Mouse (Mus musculus): ENCODE measurements around the gene Yeats4. TPM values are rescaled to one million over a fixed set of nuclear protein-coding genes. Genes with fewer than 3 reads are reported as not detected.
"Not testable (repeated sequence)": the region's sequence is repeated elsewhere in the genome, so short reads cannot be mapped to it uniquely, and the experiment has no call there.

The Yeats4 gene
- polyA plus RNA-seq, 1 experiment from 2014 or later: 54.9 TPM

GRCm38 (mm10) chr10:117217246-117217840 lies 7.0 kb downstream of the Yeats4 start:
- ATAC-seq (ENCODE audit: insufficient number of reproducible peaks, low FRiP score, low TSS enrichment, low read depth): no peak
- Histone ChIP-seq H3K4me2 (no peak overlapping the region), H3K27me3 (no peaks in the 10 kb centered on the region), H3K9me3 (no peaks in the 10 kb centered on the region), H3K9ac (no peak overlapping the region), H3K4me1 (0 out of 2 replicates have a peak, but pooled peaks cover under 1% of the 10 kb centered on the region), H3K36me3 (peaks cover 86% of the 10 kb centered on the region), H3K4me3 (no peak overlapping the region), H3K27ac (no peak overlapping the region)
- WGBS: 82% methylated on average over 20 of the region's 20 CpGs

GRCm38 (mm10) chr10:117216793-117217192 lies 7.5 kb downstream of the Yeats4 start:
- peaks cover 85% of the 10 kb centered on the region for H3K36me3 ChIP-seq
- no peak overlapping the region for H3K4me2 ChIP-seq
- no peaks in the 10 kb centered on the region for H3K4me1 ChIP-seq
- 66% methylated on average over 5 of the region's 5 CpGs for WGBS
- H3K9me3 ChIP-seq: no peaks in the 10 kb centered on the region
- no peak overlapping the region for H3K9ac ChIP-seq
- ATAC-seq (ENCODE audit: insufficient number of reproducible peaks, low FRiP score, low TSS enrichment, low read depth): no peak
- no peak overlapping the region for H3K4me3 ChIP-seq
- no peaks in the 10 kb centered on the region for H3K27me3 ChIP-seq
- no peak overlapping the region for H3K27ac ChIP-seq

- WGBS: 93% methylated on average over 9 of the region's 9 CpGs
- H3K27ac ChIP-seq: no peak overlapping the region
- ATAC-seq (ENCODE audit: insufficient number of reproducible peaks, low FRiP score, low TSS enrichment, low read depth): no peak
- H3K27me3 ChIP-seq: no peaks in the 10 kb centered on the region
- H3K9me3 ChIP-seq: no peaks in the 10 kb centered on the region
- no peaks in the 10 kb centered on the region for H3K4me1 ChIP-seq
- no peak overlapping the region for H3K4me2 ChIP-seq
- H3K36me3 ChIP-seq: peaks cover 78% of the 10 kb centered on the region
- no peak overlapping the region for H3K4me3 ChIP-seq
- no peak overlapping the region for H3K9ac ChIP-seq
Measured at GRCm38 (mm10) chr10:117216132-117216495, 8.2 kb downstream of the Yeats4 start.

DNA sequence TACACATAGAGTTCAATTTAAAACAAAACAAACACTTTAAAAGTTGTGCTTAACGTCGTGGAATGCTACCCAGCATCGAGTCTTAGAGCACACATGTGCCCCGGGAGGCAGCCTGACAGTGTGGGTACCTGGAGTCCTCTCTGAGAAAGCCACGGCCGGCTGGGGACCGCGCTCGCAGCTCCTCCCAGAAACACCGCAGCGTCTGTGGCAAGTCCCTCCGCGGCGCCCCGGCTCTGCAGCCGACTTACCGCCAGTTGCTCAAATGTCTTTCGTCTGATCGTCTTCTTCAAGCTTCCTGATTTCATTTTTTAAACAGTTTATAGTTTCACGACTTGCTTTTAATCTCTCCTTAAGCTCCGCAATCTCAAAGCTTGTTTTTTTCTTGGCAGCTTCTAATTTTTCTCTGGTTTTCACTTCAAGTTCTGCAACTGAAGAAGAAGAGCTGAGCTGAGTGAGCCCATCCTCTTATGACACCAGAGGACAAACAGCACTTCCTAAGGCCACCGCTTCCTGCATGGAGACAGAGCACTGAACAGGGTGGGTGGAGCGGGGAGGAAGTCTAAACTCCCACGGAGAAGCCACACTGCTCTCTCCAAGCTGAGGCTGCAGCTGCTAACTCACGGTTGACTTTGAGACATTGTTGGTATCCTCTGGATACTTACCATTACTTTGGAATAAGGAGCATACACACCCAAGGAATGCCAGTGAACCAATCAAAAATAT lies 8.7 kb downstream of the Yeats4 start:
- 93% methylated on average over 25 of the region's 25 CpGs for WGBS
- Histone ChIP-seq H3K4me2 (no peak overlapping the region), H3K4me3 (no peak overlapping the region), H3K9me3 (no peaks in the 10 kb centered on the region), H3K4me1 (no peaks in the 10 kb centered on the region), H3K9ac (no peak overlapping the region), H3K27me3 (no peaks in the 10 kb centered on the region), H3K27ac (no peak overlapping the region), H3K36me3 (peaks cover 73% of the 10 kb centered on the region)
- no peak for ATAC-seq (ENCODE audit: insufficient number of reproducible peaks, low FRiP score, low TSS enrichment, low read depth)

- H3K27ac ChIP-seq: no peak overlapping the region
- H3K4me2 ChIP-seq: no peak overlapping the region
- H3K9me3 ChIP-seq: no peaks in the 10 kb centered on the region
- peaks cover 5% of the 10 kb centered on the region for H3K4me1 ChIP-seq
- H3K27me3 ChIP-seq: no peaks in the 10 kb centered on the region
- H3K9ac ChIP-seq: no peak overlapping the region
- no peak for ATAC-seq (ENCODE audit: insufficient number of reproducible peaks, low FRiP score, low TSS enrichment, low read depth)
- peaks cover 32% of the 10 kb centered on the region for H3K36me3 ChIP-seq
- WGBS: 89% methylated on average over 6 of the region's 6 CpGs
- no peak overlapping the region for H3K4me3 ChIP-seq
Measured at GRCm38 (mm10) chr10:117211023-117211422, 13.3 kb downstream of the Yeats4 start.

- Histone ChIP-seq H3K27ac (no peak overlapping the region), H3K9me3 (no peaks in the 10 kb centered on the region), H3K36me3 (peaks cover 17% of the 10 kb centered on the region), H3K27me3 (no peaks in the 10 kb centered on the region), H3K4me3 (peak overlapping the region; percentile 35), H3K4me1 (peaks cover 5% of the 10 kb centered on the region), H3K9ac (no peak overlapping the region), H3K4me2 (peak overlapping the region; percentile 49)
- no peak for ATAC-seq (ENCODE audit: insufficient number of reproducible peaks, low FRiP score, low TSS enrichment, low read depth)
- 9% methylated on average over 11 of the region's 11 CpGs for WGBS
Measured at GRCm38 (mm10) chr10:117209469-117209938, 14.8 kb downstream of the Yeats4 start.

- not testable (repeated sequence) for H3K9me3 ChIP-seq; H3K4me2 ChIP-seq; H3K9ac ChIP-seq; H3K4me1 ChIP-seq; H3K27ac ChIP-seq; ATAC-seq (ENCODE audit: insufficient number of reproducible peaks, low FRiP score, low TSS enrichment, low read depth); H3K27me3 ChIP-seq; H3K4me3 ChIP-seq
- H3K36me3 ChIP-seq: peaks cover 12% of the 10 kb centered on the region; the same call in 1 of the 2 replicates
- 89% methylated on average over 6 of the region's 6 CpGs for WGBS
Measured at GRCm38 (mm10) chr10:117208787-117209186, 15.5 kb downstream of the Yeats4 start.

GRCm38 (mm10) chr10:117208221-117208620 lies 16.1 kb downstream of the Yeats4 start:
- no peak overlapping the region for H3K9ac ChIP-seq
- 70% methylated on average over 15 of the region's 15 CpGs for WGBS
- H3K4me2 ChIP-seq: no peak overlapping the region
- H3K4me1 ChIP-seq: peaks cover 10% of the 10 kb centered on the region
- ATAC-seq (ENCODE audit: insufficient number of reproducible peaks, low FRiP score, low TSS enrichment, low read depth): no peak
- no peaks in the 10 kb centered on the region for H3K9me3 ChIP-seq
- peaks cover 11% of the 10 kb centered on the region; the same call in 1 of the 2 replicates for H3K36me3 ChIP-seq
- no peak overlapping the region for H3K4me3 ChIP-seq
- no peak overlapping the region for H3K27ac ChIP-seq
- H3K27me3 ChIP-seq: no peaks in the 10 kb centered on the region

GRCm38 (mm10) chr10:117206070-117206469 lies 18.2 kb downstream of the Yeats4 start:
- H3K4me2 ChIP-seq: no peak overlapping the region
- no peaks in the 10 kb centered on the region for H3K27me3 ChIP-seq
- H3K4me1 ChIP-seq: peaks cover 10% of the 10 kb centered on the region
- H3K4me3 ChIP-seq: no peak overlapping the region
- no peak overlapping the region for H3K9ac ChIP-seq
- 93% methylated on average over 3 of the region's 3 CpGs for WGBS
- no peaks in the 10 kb centered on the region for H3K36me3 ChIP-seq
- no peak for ATAC-seq (ENCODE audit: insufficient number of reproducible peaks, low FRiP score, low TSS enrichment, low read depth)
- no peak overlapping the region for H3K27ac ChIP-seq
- H3K9me3 ChIP-seq: no peaks in the 10 kb centered on the region

GRCm38 (mm10) chr10:117203558-117203981 lies 20.7 kb downstream of the Yeats4 start:
- Histone ChIP-seq H3K36me3 (no peaks in the 10 kb centered on the region), H3K27me3 (no peaks in the 10 kb centered on the region), H3K9ac (no peak overlapping the region), H3K9me3 (no peaks in the 10 kb centered on the region), H3K4me2 (no peak overlapping the region), H3K4me1 (peaks cover 10% of the 10 kb centered on the region), H3K27ac (no peak overlapping the region), H3K4me3 (no peak overlapping the region)
- 70% methylated on average over 2 of the region's 2 CpGs for WGBS
- ATAC-seq (ENCODE audit: insufficient number of reproducible peaks, low FRiP score, low TSS enrichment, low read depth): no peak

- ATAC-seq (ENCODE audit: insufficient number of reproducible peaks, low FRiP score, low TSS enrichment, low read depth): no peak
- no peaks in the 10 kb centered on the region for H3K9me3 ChIP-seq
- H3K9ac ChIP-seq: no peak overlapping the region
- H3K4me3 ChIP-seq: no peak overlapping the region
- no peaks in the 10 kb centered on the region for H3K27me3 ChIP-seq
- WGBS: 74% methylated on average over 17 of the region's 17 CpGs
- peaks cover 10% of the 10 kb centered on the region for H3K4me1 ChIP-seq
- no peaks in the 10 kb centered on the region for H3K36me3 ChIP-seq
- no peak overlapping the region for H3K27ac ChIP-seq
- H3K4me2 ChIP-seq: no peak overlapping the region
Measured at GRCm38 (mm10) chr10:117202981-117203557, 21.2 kb downstream of the Yeats4 start.

DNA sequence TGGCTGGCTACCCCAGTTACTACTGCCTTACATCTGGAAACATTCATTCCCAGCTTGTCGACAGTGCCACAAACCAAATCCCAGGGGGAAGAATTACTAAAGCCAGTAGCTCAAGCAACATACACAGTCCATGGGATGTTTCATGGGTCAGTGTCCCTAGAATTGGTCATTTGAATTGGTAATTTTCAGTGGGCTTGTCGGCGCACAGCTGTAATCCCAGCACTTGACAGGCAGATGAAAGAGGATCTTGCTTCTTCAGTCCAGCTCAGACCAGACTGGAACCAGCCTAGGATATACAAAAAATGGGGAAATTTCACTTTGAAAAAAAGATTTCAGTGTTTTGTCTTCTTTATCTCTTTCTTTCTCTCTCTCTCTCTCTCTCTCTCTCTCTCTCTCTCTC lies 24.6 kb downstream of the Yeats4 start:
- Histone ChIP-seq H3K36me3 (no peaks in the 10 kb centered on the region), H3K4me1 (peaks cover 10% of the 10 kb centered on the region), H3K4me3 (no peak overlapping the region), H3K4me2 (no peak overlapping the region), H3K27me3 (no peaks in the 10 kb centered on the region), H3K27ac (no peak overlapping the region), H3K9me3 (no peaks in the 10 kb centered on the region), H3K9ac (no peak overlapping the region)
- ATAC-seq (ENCODE audit: insufficient number of reproducible peaks, low FRiP score, low TSS enrichment, low read depth): no peak
- 62% methylated on average over 3 of the region's 3 CpGs for WGBS

Data from limb, embryonic 15.5 days (tissue).